Mouse (Mus musculus): ENCODE data around the gene Ttc22.

Ttc22 gene

DNA sequence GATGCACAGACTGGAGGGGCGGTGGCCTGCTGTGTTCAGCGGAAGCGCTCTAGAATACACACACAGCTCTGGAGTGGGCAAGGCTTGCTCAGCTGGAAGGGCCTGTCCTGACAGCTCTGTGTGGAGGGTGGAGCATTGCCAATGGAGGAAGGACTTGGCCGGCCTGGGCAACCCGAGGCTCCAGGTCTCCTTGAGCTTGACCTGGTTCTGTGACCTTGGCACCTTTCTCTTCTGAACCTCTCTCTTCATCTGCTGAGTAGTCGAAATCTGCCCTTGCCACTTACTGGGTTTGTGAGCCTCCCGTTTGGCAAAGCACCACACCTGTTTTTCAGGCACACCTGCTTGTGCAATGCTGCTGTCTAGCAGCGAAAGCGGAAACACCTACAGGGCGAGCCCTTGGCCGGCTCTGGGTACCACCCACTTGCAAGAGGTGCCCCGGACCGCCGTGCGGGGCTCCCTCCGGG lies at the start of gene Ttc22:
TSS of gene Ttc22 (plus strand) at position 403 of the 464 bp plus-strand sequence.
- peak; percentile 70 for DNase-seq (ENCODE audit: low spot score in 2 of 2)

DNA sequence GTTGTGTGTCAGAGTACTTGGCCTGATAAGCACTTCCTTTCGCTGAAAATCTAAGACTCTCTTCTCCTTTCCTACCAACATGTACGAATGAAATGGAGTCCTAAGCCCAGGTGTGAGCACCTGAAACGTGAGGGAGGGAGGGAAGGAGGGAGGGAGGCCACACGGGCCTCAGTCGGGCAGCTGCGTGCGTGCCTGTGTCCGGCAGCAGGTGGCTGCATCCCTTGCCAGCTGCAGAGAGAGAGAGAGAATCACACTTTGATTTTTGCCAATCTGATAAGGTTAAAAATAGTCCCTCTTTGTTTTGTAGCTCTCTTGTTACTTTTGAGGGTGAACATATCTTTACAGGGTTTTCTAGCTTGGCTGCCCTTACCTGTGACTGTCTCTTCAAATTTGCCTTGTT lies 47.2 kb upstream of the Ttc22 start:
- no peak for DNase-seq (ENCODE audit: low spot score in 2 of 2)

DNA sequence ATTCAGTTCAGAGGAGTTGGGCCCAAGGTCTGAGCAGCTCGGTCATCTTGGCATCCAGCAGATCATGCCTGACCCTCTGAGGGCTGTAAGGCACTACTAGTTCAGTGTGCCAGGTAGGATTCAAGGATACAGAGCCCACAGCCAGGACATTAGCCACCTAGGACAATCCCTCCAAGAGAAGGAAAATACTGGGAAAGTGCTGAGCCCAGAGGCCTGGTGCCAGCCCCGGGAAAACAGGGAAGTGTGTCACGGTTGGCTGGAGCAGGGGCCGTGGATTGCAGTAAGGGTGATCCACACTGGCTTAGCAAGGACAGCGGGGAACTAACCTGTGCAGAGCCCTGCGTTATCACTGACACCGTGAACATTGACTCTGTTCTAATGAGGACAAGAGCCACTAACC lies 44.7 kb upstream of the Ttc22 start:
- no peak for DNase-seq (ENCODE audit: low spot score in 2 of 2)

DNA sequence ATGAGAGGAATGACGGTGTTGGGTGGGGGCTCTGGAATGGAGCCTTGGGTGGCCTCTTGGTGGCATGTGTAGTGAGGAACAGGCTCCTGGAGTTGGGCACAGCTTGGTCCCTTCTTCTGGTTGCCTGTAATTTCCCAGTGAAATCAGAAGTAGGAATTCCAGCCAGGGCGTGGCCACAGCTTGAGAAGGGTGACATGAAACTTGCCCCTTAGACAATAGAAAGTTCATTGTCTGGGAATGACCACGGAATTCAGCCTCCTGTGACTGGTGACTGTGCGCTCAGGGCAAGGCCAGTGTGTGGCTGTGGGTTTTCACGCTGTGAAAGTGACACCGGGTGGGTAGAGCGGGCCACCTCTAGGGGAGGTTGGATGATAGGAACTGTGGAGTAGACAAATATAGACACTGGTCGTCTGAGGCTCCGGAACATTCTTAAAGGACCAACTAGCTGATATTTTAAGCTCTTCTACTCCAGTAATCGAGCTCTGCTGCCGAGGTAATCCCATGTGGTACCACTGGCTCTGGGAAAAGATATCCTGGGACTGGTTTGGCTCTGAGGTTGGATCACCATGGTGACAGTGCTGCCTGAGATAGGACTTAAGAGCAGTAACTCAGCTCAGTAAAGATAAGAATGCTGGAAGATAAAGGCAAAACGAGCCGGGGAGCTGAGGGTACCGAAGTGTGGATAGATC lies 40.9 kb upstream of the Ttc22 start:
- no peak for DNase-seq (ENCODE audit: low spot score in 2 of 2)

DNA sequence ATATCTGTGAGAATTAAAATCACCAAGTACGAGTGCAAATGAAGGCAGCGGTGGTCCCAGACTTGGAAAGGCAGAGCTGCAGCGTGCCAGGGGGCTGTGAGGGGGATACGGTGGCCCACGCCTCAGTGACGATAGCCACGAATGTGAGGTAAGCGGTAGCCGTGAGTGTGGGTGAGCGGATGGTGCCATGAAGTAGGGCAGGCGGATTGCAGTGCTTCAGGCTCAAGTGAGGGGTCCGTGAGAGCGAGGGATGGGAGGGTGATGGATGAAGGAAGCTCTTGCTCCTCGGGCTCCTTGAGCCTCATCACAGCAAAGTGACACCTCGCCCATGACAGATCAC lies 40.4 kb upstream of the Ttc22 start:
- no peak for DNase-seq (ENCODE audit: low spot score in 2 of 2)

DNA sequence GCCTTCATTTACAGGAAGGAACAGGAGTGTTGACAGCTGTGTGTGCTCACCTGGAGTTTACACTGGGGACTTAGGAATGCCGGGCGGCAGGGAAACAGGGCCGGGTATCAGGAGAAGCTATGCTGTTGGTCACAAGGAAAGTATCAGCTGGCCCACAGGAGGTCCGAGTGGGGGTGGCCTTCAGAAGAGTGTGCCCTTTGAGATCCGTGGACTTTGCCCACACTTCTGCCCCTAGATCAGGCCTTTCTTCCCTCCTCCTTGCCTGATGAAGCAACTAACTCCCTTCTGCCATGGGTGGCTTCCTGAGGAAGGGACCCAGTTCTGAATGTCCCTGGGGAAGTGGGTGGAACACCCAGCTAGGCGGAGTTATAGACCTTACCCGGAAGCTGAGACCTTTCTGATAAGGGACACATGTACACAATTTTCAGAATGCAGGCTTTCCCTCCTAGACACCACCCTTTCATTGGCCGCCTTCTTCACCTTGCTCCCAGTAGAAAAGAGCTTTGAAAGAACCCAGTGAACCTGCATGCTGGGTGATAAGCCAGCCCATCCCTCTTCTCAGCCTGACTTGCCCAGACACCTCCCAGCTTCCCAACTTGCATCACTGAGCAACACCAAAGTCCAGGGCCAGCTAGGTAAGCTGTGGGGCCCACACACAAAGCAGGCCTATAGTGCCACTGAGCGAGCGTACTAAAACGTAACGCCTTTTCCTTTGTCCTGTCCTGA lies 39.6 kb upstream of the Ttc22 start:
- DNase-seq (ENCODE audit: low spot score in 2 of 2): no peak

DNA sequence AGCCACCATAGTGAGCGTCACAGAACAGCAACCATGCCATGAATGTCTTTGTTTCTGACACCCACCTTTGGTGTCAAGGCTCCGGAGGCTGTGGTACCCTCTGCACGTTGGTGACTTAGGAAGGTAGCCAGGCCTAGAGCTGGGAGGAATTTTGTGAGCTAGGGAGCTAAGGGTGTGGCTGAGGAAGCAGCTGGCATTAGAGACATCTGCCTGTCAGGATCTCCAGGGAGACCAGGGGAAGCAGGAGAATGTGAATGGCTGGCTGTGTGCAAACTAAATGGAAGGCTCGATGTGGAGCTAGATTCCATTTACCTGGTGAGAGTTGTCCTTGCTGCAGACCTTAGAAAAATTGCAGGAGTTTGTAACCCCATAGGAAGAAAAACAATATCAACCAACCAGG lies 37.6 kb upstream of the Ttc22 start:
- DNase-seq (ENCODE audit: low spot score in 2 of 2): no peak

DNA sequence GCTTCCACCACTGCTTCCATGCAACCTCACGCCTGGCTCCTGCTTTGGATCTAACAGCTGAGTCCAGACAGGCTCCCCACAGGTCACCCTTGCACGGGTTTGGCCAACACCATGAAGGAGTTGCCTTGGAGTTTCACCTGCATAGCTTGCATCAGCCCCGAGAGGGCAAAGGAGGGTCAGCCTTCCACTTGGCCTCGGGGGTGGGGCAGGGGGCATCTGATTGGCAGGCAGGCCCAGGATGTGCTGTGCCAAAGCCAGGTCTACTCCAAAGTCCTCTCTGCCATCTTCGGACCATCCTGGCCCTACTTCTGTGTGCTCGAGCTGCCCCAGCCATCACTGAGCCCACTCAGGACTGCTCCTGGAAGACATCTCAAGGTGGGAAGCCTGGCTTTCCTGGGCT lies 35.2 kb upstream of the Ttc22 start:
- no peak for DNase-seq (ENCODE audit: low spot score in 2 of 2)

DNA sequence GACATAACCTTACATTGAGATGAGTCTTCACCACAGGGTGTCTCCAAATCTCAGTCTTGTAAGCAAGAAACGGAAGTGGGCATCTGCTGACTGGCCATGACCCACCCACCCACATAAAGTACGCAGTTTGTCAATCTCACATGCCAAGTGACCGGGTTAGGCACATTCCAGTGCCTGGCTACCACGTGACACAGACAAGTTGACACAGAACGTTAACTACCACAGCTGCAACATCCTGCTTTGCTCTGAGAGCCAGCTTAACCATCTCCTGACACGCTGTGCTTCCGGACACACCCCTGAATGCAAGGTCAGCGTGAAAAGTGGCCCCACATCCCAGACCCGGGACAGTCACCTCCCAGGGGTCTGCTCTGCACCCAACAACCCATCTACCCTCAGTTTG lies 32.1 kb upstream of the Ttc22 start:
- peak; percentile 36 to 39 for DNase-seq (ENCODE audit: low spot score in 2 of 2)

DNA sequence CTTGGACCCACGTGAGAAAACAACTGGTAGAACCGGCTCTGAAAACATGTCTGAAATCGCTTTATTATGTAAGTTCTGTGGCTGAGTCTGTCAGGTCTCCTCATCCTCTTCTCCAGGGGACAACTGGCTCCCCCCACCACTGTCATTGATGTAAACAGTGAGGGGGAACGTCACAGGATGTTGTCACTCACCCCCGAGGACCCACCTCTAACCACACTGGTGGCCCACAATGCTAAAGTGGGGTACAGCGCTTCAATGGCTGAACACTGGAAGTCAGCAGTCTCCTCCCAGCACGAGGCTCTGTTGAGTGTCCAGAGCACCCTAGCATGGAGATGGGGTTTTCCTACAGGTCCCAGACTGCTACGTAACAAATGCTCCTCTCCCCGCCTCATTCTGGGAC lies 31.4 kb upstream of the Ttc22 start:
- no peak for DNase-seq (ENCODE audit: low spot score in 2 of 2)

DNA sequence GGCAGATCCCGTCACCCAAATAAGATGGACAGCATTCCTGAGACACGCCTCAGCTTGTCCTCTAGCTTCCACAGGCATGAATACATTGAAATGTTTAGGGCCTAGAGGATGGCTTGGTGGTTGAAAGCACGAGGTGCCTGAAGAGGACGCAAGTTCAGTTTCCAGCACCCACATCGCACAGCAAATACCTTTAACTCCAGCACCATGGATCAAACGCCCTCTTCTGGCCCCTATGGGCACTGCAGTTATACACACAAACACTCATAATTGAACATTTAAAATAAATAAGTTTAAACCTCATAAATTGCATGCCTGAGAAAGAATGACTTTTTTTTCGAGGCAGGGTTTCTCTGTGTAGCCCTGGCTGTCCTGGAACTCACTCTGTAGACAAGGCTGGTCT lies 28.6 kb upstream of the Ttc22 start:
- no peak for DNase-seq (ENCODE audit: low spot score in 2 of 2)

DNA sequence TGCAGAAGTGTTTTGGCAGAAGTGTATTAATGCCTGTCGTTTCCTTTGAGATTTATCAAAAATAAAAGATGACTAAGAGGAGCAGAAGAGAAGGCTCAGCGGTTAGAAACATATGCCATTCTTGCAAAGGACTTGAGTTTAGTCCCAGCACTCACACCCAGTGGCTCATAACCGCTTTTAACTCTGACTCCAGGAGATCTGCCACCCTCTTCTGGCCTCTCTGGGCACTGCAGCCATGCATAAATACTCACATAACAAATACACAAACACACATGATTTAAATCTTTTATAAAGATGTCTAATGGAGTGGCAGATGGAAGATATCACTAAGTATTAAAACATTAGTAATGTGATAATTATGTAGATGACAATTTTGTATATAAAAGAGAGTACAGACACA lies 26.0 kb upstream of the Ttc22 start:
- no peak for DNase-seq (ENCODE audit: low spot score in 2 of 2)

DNA sequence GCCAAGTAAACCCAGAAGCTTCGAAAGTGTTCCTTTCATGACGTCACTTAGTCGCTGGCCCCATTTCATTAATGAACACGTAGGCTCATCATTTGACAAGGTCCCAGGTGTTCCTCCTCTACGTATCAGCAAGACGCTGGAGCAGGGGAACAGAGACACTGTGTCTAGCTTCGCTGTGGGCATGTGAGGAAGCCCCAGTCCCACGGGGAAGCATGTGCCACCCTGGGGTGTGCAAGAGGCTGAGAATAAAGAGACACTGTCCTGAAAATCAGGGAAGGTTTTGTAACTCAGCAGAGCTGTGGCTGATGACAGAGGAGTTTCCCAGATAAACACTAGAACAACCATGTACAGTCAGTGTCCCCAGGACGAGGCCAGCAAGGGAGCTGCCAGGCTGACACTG lies 25.2 kb upstream of the Ttc22 start:
- no peak for DNase-seq (ENCODE audit: low spot score in 2 of 2)

DNA sequence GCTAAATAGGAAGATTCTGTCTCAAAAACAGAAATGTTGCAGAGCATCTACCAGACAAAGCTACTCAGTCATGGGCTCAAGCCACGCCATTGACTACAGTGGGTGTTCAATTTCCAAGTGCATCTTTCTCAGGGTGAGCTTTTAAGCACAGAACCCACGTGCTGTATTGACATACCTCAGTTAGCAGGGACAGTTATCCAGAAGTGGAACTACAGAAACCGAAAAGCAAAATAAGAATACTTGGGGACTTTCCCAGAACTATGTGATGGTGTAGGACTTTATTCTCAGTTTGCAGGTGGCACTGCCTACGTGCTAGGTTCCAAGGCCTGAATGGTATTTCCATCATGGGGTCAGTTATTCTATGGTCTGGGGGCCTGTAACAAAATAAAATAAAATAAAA lies 24.5 kb upstream of the Ttc22 start:
- no peak for DNase-seq (ENCODE audit: low spot score in 2 of 2)

DNA sequence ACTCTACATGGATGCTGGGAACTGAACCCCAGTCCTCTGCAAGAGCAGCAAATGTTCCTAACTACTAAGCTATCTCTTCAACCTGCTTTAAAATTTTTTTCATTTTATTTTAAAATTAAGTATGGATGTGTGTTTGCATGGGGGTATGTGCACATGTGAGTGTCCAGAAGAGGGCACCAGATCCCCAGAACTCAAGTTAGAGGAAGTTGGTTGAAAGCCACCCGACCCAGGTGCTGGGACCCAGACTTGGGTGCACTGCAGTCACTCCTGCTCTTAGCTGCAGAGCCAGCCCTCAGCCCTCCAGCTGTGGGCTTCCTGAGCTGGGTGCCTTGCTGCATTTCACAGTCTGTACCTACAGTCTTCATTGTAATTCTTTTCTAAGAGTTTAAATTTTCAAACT lies 22.8 kb upstream of the Ttc22 start:
- DNase-seq (ENCODE audit: low spot score in 2 of 2): no peak

DNA sequence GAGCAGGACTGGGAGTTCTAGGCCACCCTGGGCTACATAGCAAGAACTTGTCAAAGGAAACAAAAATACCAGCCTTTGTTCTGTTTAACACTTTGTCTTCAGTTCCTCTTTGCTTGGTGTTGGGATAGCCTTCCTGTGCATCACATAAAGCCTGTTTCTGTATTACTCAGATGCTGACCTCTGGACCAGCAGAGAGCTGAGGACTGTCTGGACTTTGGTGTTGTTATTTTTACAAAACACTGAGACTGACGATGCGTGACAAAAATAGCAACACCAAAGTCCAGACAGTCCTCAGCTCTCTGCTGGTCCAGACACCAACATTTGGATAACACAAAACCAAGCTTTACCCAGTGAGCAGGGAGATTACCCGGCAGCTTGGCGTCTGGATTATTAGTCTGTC lies 21.5 kb upstream of the Ttc22 start:
- no peak for DNase-seq (ENCODE audit: low spot score in 2 of 2)

DNA sequence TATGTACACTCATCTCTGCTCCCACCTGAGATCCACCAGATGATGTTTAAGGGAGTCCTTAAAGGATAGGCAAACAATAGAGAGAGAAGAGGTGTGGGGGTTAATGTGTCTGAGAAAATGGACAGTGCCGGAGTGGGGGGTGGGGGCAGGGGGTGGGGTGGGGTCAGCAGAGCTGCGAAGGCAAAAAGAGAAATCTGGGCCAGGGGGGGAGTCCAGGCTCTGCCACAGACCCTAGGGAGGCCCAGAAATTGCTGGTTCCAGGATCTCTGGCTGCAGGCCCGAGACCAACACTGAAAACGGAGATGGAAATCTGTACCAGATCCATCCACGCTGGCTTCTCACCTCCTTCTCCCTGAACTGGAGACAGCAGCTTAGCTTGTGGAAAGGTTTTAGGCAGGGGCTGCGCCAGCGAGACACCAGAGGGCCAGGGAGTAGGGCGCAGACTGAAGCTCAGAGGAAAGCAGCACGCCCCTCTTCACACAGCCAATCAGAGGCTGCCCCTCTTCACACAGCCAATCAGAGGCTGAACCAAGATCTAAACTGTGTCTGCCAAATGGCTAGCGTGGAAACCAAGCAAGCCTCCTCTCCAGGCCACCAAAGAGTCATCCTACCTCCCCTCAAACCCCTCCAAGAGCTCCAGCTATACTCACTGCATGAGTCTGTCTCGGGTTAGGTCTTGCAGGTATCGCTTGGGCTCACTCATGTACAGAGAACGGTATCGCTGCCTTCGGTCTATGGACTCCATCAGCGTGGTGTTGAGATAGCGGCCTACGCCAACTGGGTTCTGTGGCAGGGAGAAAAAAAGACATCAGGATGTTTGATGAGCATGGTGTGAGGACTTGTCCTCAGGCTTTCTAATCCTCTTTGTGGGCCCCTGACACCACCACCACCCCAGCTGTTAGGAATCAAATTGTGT lies 15.3 kb upstream of the Ttc22 start:
- no peak for DNase-seq (ENCODE audit: low spot score in 2 of 2)

DNA sequence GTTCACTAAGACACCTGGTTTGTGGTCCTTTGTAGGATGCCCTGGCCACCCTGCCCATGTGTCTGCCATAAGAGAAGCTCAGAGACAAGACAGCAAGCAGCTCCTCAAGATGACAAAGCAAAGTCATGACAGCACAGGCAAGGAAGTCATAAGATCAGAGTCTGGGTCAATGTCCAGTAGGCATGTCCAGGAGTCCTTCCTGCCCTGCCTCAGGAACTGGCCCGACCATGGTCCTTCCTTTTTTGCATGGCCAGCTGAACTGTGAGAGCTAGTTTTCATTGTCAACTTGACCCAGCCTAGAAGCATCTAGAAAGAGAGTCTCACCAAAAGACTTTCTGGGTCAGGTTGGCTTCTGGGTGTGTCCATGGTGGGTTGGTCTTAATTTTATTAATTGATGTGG lies 14.3 kb upstream of the Ttc22 start:
- no peak for DNase-seq (ENCODE audit: low spot score in 2 of 2)

DNA sequence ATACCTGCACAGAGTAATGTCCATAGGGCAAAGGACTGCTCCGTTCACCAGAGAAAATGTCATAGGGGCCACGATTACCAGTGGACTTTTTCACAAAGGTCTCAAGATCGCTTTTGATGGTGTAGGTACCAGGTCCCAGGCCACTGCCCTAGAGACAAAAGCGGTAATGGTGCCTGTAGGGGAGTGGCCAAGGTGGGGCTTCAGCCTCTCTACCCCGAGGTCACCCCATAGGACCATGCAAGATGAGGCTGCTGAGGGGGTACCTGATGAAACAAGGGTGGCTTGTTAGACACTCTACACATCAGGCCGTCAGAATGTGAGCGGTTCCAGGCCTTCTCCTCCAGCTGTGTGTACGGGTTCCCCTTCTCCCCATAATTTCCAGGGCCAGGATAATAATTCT lies 9.1 kb upstream of the Ttc22 start:
- DNase-seq (ENCODE audit: low spot score in 2 of 2): no peak

DNA sequence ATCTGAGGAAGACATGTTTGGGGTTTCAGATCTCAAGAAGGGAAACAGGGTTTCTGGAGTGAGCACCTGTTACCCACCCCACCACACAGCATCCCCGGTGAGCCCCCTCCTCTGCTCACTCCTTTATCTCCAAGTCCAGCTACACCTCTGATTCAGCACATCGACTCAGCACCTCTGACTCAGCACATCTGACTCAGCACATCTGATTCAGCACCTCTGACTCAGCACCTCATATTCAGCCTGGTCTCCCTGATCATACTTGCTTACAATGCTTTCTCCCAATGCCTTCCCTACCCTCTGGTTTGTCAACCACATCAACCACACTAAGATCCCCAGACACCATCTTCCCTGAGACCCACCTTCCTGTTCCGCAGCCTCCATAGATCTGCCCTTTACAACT lies 8.7 kb upstream of the Ttc22 start:
- no peak for DNase-seq (ENCODE audit: low spot score in 2 of 2)

DNA sequence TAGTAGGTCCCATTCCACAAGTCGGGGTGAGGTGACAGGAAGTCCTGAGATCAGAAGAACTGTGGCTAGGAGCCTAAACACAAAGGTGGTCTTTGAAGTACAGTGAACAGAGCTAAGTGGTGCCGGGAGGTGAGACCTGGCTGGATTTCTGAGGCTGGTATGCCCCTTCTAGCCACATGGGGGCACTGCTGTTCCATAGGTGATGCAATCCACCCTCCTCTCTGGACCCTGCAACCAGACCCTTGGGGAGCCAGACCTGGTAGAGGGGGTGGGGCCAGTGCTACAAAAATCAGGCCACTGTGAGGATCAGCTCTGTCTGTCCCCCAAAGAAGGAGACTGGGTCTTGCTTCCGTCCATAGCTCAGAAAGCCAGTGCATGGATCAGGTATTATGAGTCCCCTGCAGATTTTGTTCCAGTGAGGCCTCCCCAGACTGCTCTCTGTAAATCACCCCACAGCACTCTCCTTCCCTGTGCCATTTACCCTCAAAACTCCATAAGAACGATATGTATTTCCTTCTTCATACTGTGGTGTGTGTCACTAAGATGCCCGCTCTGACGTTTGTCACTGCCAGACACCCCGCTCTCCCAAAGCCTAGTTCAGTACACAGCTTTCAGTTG lies 7.9 kb upstream of the Ttc22 start:
- DNase-seq (ENCODE audit: low spot score in 2 of 2): peak; percentile 39 to 48

DNA sequence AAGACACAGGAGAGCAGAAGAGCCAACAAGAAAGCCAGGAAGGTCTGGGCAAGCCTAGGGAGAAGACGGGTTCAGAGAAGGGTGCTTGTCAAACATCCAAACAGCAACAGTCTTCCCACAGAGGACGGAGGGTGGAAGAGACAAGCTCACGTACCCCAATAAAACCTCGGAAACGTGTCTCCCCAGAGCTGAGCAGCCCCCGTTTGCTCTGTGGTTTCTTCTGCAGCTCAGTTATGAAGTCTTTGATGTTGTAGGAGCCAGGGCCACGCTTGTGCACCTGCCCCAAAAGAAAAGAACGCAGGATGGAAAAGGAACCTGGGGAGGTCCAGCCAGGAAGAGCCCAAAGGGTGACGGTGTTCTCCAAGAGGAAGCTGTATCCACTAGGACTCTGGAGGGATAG lies 7.4 kb upstream of the Ttc22 start:
- no peak for DNase-seq (ENCODE audit: low spot score in 2 of 2)
